Mouse (Mus musculus) neural tube, embryonic 15.5 days (tissue): ENCODE results near the gene Tspo2. TPM values are rescaled to one million over a fixed set of nuclear protein-coding genes. Genes with fewer than 3 reads are reported as not detected.

ENCODE experiments used
- ATAC-seq: fragments of 200-750 bp; cut with Nextera tagmentation; 2 replicates; pipeline ENCODE4 v1.8.0; 2017; ENCODE audit warnings: mild to moderate bottlenecking, moderate TSS enrichment, moderate library complexity; ENCODE audit not compliant: low FRiP score
- H3K27ac ChIP-seq: fragments of 300-500 bp; sonication (generic); replicated peaks from 2 replicates; pipeline ENCODE4 v1.5.1; 2015; ENCODE audit warnings: mild to moderate bottlenecking, inconsistent platforms
- H3K27me3 ChIP-seq: fragments of 300-500 bp; sonication (generic); replicated peaks from 2 replicates; pipeline ENCODE4 v1.6.1; 2015; ENCODE audit warnings: inconsistent platforms
- H3K36me3 ChIP-seq: fragments of 300-500 bp; sonication (generic); 2 replicates; pipeline ENCODE4 v1.6.1; 2015; ENCODE audit warnings: inconsistent platforms
- H3K4me1 ChIP-seq: fragments of 300-500 bp; sonication (generic); 2 replicates; pipeline ENCODE4 v1.6.1; 2015; ENCODE audit warnings: inconsistent platforms
- H3K4me2 ChIP-seq: fragments of 300-500 bp; sonication (generic); 2 replicates; pipeline ENCODE4 v1.6.1; 2015; ENCODE audit warnings: inconsistent platforms, mild to moderate bottlenecking, moderate library complexity
- H3K4me3 ChIP-seq: fragments of 300-500 bp; sonication (generic); replicated peaks from 2 replicates; pipeline ENCODE4 v1.5.1; 2015; ENCODE audit warnings: mild to moderate bottlenecking, inconsistent platforms
- H3K9ac ChIP-seq: fragments of 300-500 bp; sonication (generic); replicated peaks from 2 replicates; pipeline ENCODE4 v1.6.1; 2015; ENCODE audit warnings: mild to moderate bottlenecking, inconsistent platforms
- H3K9me3 ChIP-seq: fragments of 300-500 bp; sonication (generic); replicated peaks from 2 replicates; pipeline ENCODE4 v1.6.1; 2016; ENCODE audit warnings: inconsistent platforms
- WGBS: fragments of 180-500 bp; shearing (Covaris S2); methylation state at CpG from one replicate; pipeline ENCODE4 v1.1.7; 2015; ENCODE audit warnings: mixed read lengths; 5-methylcytosine and 5-hydroxymethylcytosine counted together
- polyA plus RNA-seq: library from polyadenylated mRNA; unstranded; fragments of >200 nt; fragmentation: Nextera tagmentation; extraction: Ambion mirVana; gene quantifications from 2 replicates; pipeline ENCODE4 v1.2.1, GENCODE M21; 2015

Tspo2 gene
- polyA plus RNA-seq, 1 experiment from 2014 or later, result 1.1 TPM

- Histone ChIP-seq H3K27ac (no peak overlapping the region), H3K4me2 (no peak overlapping the region), H3K4me1 (peaks cover 7% of the 10 kb centered on the region), H3K27me3 (no peaks in the 10 kb centered on the region), H3K36me3 (no peaks in the 10 kb centered on the region), H3K4me3 (no peak overlapping the region), H3K9ac (no peak overlapping the region), H3K9me3 (no peaks in the 10 kb centered on the region)
- 70% methylated on average over 11 of the region's 11 CpGs for WGBS
- no peak for ATAC-seq
These were observed 23.3 kb downstream of the Tspo2 start for GRCm38 (mm10) chr17:48427852-48428530.

GRCm38 (mm10) chr17:48426991-48427750, 24.2 kb downstream of the Tspo2 start:
- WGBS, result 74% methylated on average over 13 of the region's 13 CpGs
- H3K27ac ChIP-seq, result no peak overlapping the region
- peaks cover 7% of the 10 kb centered on the region for H3K4me1 ChIP-seq
- H3K4me2 ChIP-seq, result no peak overlapping the region
- H3K27me3 ChIP-seq, result no peaks in the 10 kb centered on the region
- no peak for ATAC-seq
- H3K36me3 ChIP-seq, result no peaks in the 10 kb centered on the region
- no peak overlapping the region for H3K9ac ChIP-seq
- H3K4me3 ChIP-seq, result no peak overlapping the region
- H3K9me3 ChIP-seq, result no peaks in the 10 kb centered on the region

DNA sequence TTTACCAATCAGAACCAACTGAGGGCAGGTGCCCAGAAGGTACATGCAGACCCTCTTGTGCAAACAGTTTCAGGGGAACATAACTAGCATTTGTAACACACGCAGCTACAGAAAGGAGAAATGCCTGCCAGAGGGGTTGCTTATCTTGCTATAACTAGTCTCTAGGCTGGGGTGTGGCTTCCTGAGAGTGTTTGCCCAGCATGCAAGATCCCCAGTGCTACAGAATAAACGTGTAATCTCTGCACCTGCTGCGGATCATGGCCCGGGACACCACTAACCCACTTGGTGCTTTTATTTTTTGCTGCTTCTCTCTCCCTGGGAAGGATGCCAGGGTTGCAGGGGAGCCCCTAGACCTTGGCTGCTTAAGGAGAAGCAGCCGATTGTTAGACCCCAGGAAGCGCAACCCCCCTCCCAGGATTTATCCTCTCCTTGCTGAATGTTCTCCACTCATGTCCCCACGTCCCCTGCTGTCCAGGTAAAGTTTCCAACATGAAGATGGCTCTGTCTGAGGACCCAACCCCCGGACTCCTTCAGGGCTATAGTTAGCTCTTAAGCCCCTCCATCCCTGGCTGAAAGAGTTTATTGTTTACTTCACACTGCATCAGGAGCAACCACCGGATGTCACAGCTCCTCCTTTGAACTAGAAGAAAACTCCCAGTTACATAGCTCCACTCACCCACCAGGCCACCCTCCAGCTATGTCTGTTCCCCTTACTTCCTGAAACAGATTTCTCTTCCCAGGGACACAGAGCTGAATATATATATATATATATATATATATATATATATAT, 25.3 kb downstream of the Tspo2 start:
- H3K27me3 ChIP-seq, result no peaks in the 10 kb centered on the region
- no peaks in the 10 kb centered on the region for H3K9me3 ChIP-seq
- 51% methylated on average over 9 of the region's 9 CpGs for WGBS
- H3K4me2 ChIP-seq, result no peak overlapping the region
- no peak overlapping the region for H3K4me3 ChIP-seq
- H3K36me3 ChIP-seq, result no peaks in the 10 kb centered on the region
- ATAC-seq, result no peak
- H3K9ac ChIP-seq, result no peak overlapping the region
- no peak overlapping the region for H3K27ac ChIP-seq
- H3K4me1 ChIP-seq, result peaks cover 7% of the 10 kb centered on the region

DNA sequence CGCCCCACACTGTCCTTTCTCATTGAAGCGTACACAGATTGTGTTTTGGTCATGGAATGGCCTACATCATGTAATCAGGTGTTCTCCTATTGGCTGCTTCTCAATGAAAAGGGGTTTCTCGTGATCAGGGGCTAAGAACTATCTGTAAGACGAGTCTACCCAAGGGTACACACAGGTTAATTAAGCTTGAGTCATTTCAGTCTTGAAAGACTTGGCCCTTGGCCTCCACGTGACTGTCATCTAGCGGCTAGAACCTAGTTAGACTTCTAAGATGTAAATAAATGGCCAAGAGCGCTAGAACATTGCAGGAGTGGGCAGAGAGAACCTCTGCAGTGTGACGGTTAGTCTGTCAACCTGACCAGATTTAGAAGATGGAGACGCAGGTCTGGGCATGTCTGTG, 27.1 kb downstream of the Tspo2 start:
- Histone ChIP-seq H3K27me3 (no peaks in the 10 kb centered on the region), H3K9ac (no peak overlapping the region), H3K4me3 (no peak overlapping the region), H3K36me3 (no peaks in the 10 kb centered on the region), H3K27ac (no peak overlapping the region), H3K4me2 (no peak overlapping the region), H3K9me3 (no peaks in the 10 kb centered on the region), H3K4me1 (peaks cover 7% of the 10 kb centered on the region)
- WGBS, result 92% methylated on average over 9 of the region's 9 CpGs
- no peak for ATAC-seq

GRCm38 (mm10) chr17:48419571-48419970, 31.8 kb downstream of the Tspo2 start:
- H3K9me3 ChIP-seq, result no peaks in the 10 kb centered on the region
- no peak overlapping the region for H3K4me3 ChIP-seq
- 64% methylated on average over 2 of the region's 2 CpGs for WGBS
- no peak for ATAC-seq
- H3K4me1 ChIP-seq, result no peaks in the 10 kb centered on the region
- H3K27ac ChIP-seq, result no peak overlapping the region
- no peaks in the 10 kb centered on the region for H3K27me3 ChIP-seq
- H3K36me3 ChIP-seq, result peaks cover 6% of the 10 kb centered on the region; the same call in 1 of the 2 replicates
- no peak overlapping the region for H3K4me2 ChIP-seq
- no peak overlapping the region for H3K9ac ChIP-seq

- no peak for ATAC-seq
These were observed 32.5 kb downstream of the Tspo2 start for GRCm38 (mm10) chr17:48418781-48419180.

GRCm38 (mm10) chr17:48418174-48418573, 33.1 kb downstream of the Tspo2 start:
- 86% methylated on average over 7 of the region's 7 CpGs for WGBS
- no peaks in the 10 kb centered on the region for H3K9me3 ChIP-seq
- ATAC-seq, result no peak

More at GRCm38 (mm10) chr17:48418781-48419180, 32.5 kb downstream of the Tspo2 start:
- H3K9me3 ChIP-seq, result no peaks in the 10 kb centered on the region
- H3K4me2 ChIP-seq, result no peak overlapping the region
- no peaks in the 10 kb centered on the region for H3K4me1 ChIP-seq
- H3K36me3 ChIP-seq, result peaks cover 10% of the 10 kb centered on the region; the same call in 1 of the 2 replicates
- H3K27ac ChIP-seq, result no peak overlapping the region
- WGBS, result 100% methylated on average over 1 of the region's 1 CpGs
- H3K27me3 ChIP-seq, result no peaks in the 10 kb centered on the region
- H3K4me3 ChIP-seq, result no peak overlapping the region
- H3K9ac ChIP-seq, result no peak overlapping the region

GRCm38 (mm10) chr17:48417521-48417920, 33.8 kb downstream of the Tspo2 start:
- Histone ChIP-seq H3K9me3 (no peaks in the 10 kb centered on the region), H3K27ac (no peak overlapping the region), H3K4me3 (no peak overlapping the region), H3K9ac (no peak overlapping the region), H3K36me3 (peaks cover 10% of the 10 kb centered on the region; the same call in 1 of the 2 replicates), H3K27me3 (no peaks in the 10 kb centered on the region), H3K4me1 (no peaks in the 10 kb centered on the region), H3K4me2 (no peak overlapping the region)
- WGBS, result 97% methylated on average over 6 of the region's 6 CpGs
- no peak for ATAC-seq

More at GRCm38 (mm10) chr17:48418174-48418573, 33.1 kb downstream of the Tspo2 start:
- H3K4me3 ChIP-seq, result no peak overlapping the region
- H3K36me3 ChIP-seq, result peaks cover 10% of the 10 kb centered on the region; the same call in 1 of the 2 replicates
- H3K9ac ChIP-seq, result no peak overlapping the region
- H3K27ac ChIP-seq, result no peak overlapping the region
- no peaks in the 10 kb centered on the region for H3K4me1 ChIP-seq
- H3K27me3 ChIP-seq, result no peaks in the 10 kb centered on the region
- H3K4me2 ChIP-seq, result no peak overlapping the region

DNA sequence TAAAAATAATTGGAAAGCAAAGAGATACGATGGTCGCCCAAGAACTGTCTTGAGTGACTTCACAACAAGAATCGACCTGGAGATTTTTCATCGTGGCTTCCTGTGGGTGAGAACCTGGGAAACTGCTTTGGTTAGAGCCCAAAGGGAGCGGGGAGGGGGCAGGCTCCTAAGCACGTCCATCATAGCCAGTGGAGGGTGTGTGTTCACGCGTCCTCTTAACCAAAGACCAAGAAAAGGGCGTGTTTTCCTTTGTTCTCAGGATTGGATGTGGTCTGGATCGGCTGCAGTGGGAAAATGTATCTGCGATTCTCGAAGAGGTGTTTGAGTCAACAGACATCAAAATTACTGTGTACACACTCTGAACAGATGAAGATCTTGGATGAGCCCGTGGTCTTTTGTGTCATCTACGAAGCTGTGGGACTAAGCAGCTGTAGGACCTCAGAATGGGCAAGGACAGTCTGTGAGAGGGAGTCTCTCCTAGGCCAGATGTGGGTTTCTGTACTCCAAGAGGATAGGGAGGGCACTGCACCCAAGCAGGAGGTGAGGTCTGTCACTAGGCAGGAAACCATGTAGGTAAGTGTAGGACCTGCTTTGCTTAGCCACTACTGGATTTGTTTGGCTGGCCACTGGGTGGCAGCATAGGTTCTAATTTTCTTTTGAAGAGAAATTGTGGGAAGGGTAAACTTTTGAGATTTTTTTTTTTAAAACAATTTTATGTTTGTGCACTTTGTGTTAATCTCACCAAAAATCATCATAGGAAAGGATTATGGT, 34.7 kb downstream of the Tspo2 start:
- Histone ChIP-seq H3K4me3 (no peak overlapping the region), H3K27me3 (no peaks in the 10 kb centered on the region), H3K4me2 (no peak overlapping the region), H3K9ac (no peak overlapping the region), H3K27ac (no peak overlapping the region), H3K4me1 (peaks cover 6% of the 10 kb centered on the region), H3K36me3 (peaks cover 10% of the 10 kb centered on the region; the same call in 1 of the 2 replicates), H3K9me3 (no peaks in the 10 kb centered on the region)
- 89% methylated on average over 14 of the region's 14 CpGs for WGBS
- peak; percentile 79 for ATAC-seq

- peaks cover 12% of the 10 kb centered on the region for H3K4me1 ChIP-seq
- H3K4me3 ChIP-seq, result no peak overlapping the region
- peaks cover 10% of the 10 kb centered on the region; the same call in 1 of the 2 replicates for H3K36me3 ChIP-seq
- 84% methylated on average over 7 of the region's 7 CpGs for WGBS
- H3K9me3 ChIP-seq, result no peaks in the 10 kb centered on the region
- H3K27me3 ChIP-seq, result no peaks in the 10 kb centered on the region
- H3K9ac ChIP-seq, result no peak overlapping the region
- no peak for ATAC-seq
- H3K4me2 ChIP-seq, result no peak overlapping the region
- no peak overlapping the region for H3K27ac ChIP-seq
These were observed 35.3 kb downstream of the Tspo2 start for GRCm38 (mm10) chr17:48416011-48416410.

DNA sequence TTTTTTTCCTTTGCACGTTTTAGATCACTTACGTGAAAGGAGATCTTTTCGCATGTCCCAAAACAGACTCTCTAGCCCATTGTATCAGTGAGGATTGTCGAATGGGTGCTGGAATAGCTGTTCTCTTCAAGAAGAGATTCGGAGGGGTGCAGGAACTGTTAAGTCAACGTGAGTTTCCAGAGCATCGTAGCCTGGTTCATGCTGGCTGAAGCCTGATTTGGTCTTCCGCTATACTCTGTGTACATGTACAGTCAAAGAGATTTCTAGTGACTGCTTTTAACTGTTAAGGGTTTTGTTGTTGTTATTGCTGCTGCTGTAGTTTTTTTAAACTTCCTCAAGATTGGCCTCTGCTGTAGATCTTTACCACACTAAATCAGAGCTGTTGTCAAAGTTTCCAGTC, 40.1 kb downstream of the Tspo2 start:
- no peak for ATAC-seq

More for the DNA sequence above, 40.1 kb downstream of the Tspo2 start:
- H3K4me3 ChIP-seq, result peak overlapping the region; percentile 90
- no peaks in the 10 kb centered on the region for H3K27me3 ChIP-seq
- H3K9me3 ChIP-seq, result no peaks in the 10 kb centered on the region
- 45% methylated on average over 8 of the region's 8 CpGs for WGBS
- peak overlapping the region; percentile 99 for H3K27ac ChIP-seq
- H3K9ac ChIP-seq, result peak overlapping the region; percentile 20; the same call in 1 of the 2 replicates
- peak overlapping the region; percentile 85 for H3K4me2 ChIP-seq
- H3K4me1 ChIP-seq, result peaks cover 32% of the 10 kb centered on the region
- peaks cover 10% of the 10 kb centered on the region; the same call in 1 of the 2 replicates for H3K36me3 ChIP-seq
